Mouse (Mus musculus) testis, adult 2 months (tissue): ENCODE measurements around the gene Gstm3. TPM values are rescaled to one million over a fixed set of nuclear protein-coding genes. Genes with fewer than 3 reads are reported as not detected.
"Not testable (repeated sequence)": the region's sequence is repeated elsewhere in the genome, so short reads cannot be mapped to it uniquely, and the experiment has no call there.

Experiments
- H3K27ac ChIP-seq: fragments of 200-500 bp; 2 replicates; pipeline ENCODE4 v1.5.1; 2012; ENCODE audit warnings: low read depth, low read length; ENCODE audit not compliant: control insufficient read depth, insufficient read depth
- H3K27me3 ChIP-seq: fragments of 200-500 bp; 2 replicates; pipeline ENCODE4 v1.6.1; 2012; ENCODE audit warnings: mild to moderate bottlenecking, low read length, moderate library complexity; ENCODE audit not compliant: control insufficient read depth, insufficient read depth
- H3K36me3 ChIP-seq: fragments of 200-500 bp; 2 replicates; pipeline ENCODE4 v1.6.1; 2012; ENCODE audit warnings: mild to moderate bottlenecking, low read length; ENCODE audit not compliant: control insufficient read depth, insufficient read depth
- H3K4me1 ChIP-seq: fragments of 200-500 bp; 2 replicates; pipeline ENCODE4 v1.6.1; 2012; ENCODE audit warnings: low read length; ENCODE audit not compliant: control insufficient read depth, insufficient read depth
- H3K4me3 ChIP-seq: fragments of 200-500 bp; 2 replicates; pipeline ENCODE4 v1.5.1; 2012; ENCODE audit warnings: low read depth, mild to moderate bottlenecking, low read length, moderate library complexity, mixed read lengths; ENCODE audit not compliant: control insufficient read depth
- CTCF ChIP-seq: fragments of 200-500 bp; IDR thresholded peaks from 2 replicates; pipeline ENCODE4 v1.5.1; 2012; ENCODE audit warnings: low read depth, mild to moderate bottlenecking, inconsistent platforms, low read length, moderate library complexity; ENCODE audit not compliant: control insufficient read depth, insufficient read depth, insufficient replicate concordance
- POLR2A ChIP-seq: fragments of 200-500 bp; IDR thresholded peaks from 2 replicates; pipeline ENCODE4 v1.6.1; 2012; ENCODE audit warnings: low read depth, mild to moderate bottlenecking, inconsistent platforms, low read length, moderate library complexity; ENCODE audit not compliant: control insufficient read depth
- polyA plus RNA-seq: library from polyadenylated mRNA; depleted of rRNA; stranded (reverse); fragments of >200 nt; gene quantifications from 2 replicates; pipeline ENCODE4 v1.2.3, GENCODE M21; 2012

Gene Gstm3
- polyA plus RNA-seq, 1 experiment = 0.19 TPM

- Histone ChIP-seq H3K36me3 (no peaks in the 10 kb centered on the region), H3K4me1 (no peaks in the 10 kb centered on the region; the same call in 1 of the 2 replicates), H3K27me3 (no peaks in the 10 kb centered on the region), H3K4me3 (peak within 1 kb of the TSS; percentile 76), H3K27ac (peak within 1 kb of the TSS; percentile 76)
- TF ChIP-seq CTCF = no peak
- peak; percentile 72; the same call in 1 of the 2 replicates for TF ChIP-seq POLR2A
These were observed 17.0 kb upstream of the Gstm3 start, which contains the start of gene Gstm2 for GRCm38 (mm10) chr3:107986041-107986562. TSS of gene Gstm2 (minus strand) at chr3:107986453.

GRCm38 (mm10) chr3:107985141-107985540 is 16.1 kb upstream of the Gstm3 start:
- H3K27ac ChIP-seq = peak overlapping the region; percentile 76
- not testable (repeated sequence) for H3K27me3 ChIP-seq, H3K36me3 ChIP-seq, H3K4me1 ChIP-seq
- H3K4me3 ChIP-seq = peak overlapping the region; percentile 60

GRCm38 (mm10) chr3:107984471-107984870 is 15.4 kb upstream of the Gstm3 start:
- TF ChIP-seq CTCF = no peak
- TF ChIP-seq POLR2A = no peak
- Histone ChIP-seq H3K4me1 (no peaks in the 10 kb centered on the region; the same call in 1 of the 2 replicates), H3K27me3 (no peaks in the 10 kb centered on the region), H3K36me3 (no peaks in the 10 kb centered on the region), H3K4me3 (no peak overlapping the region), H3K27ac (peak overlapping the region; percentile 82)

GRCm38 (mm10) chr3:107983771-107984170 is 14.7 kb upstream of the Gstm3 start:
- TF ChIP-seq CTCF (no peak), POLR2A (no peak)
- H3K27me3 ChIP-seq = no peaks in the 10 kb centered on the region
- H3K4me3 ChIP-seq = no peak overlapping the region
- H3K27ac ChIP-seq = no peak overlapping the region
- no peaks in the 10 kb centered on the region for H3K36me3 ChIP-seq
- H3K4me1 ChIP-seq = no peaks in the 10 kb centered on the region; the same call in 1 of the 2 replicates

- H3K27me3 ChIP-seq = no peaks in the 10 kb centered on the region
- H3K4me1 ChIP-seq = no peaks in the 10 kb centered on the region; the same call in 1 of the 2 replicates
- H3K36me3 ChIP-seq = no peaks in the 10 kb centered on the region
- no peak overlapping the region for H3K4me3 ChIP-seq
- TF ChIP-seq POLR2A (0 out of 2 replicates have a peak, but pooled peaks have one; percentile 33), CTCF (no peak)
- peak overlapping the region; percentile 80 for H3K27ac ChIP-seq
These were observed 13.6 kb upstream of the Gstm3 start for GRCm38 (mm10) chr3:107982726-107983125.

- Histone ChIP-seq H3K27ac (peak overlapping the region; percentile 7; the same call in 1 of the 2 replicates), H3K4me3 (no peak overlapping the region), H3K4me1 (no peaks in the 10 kb centered on the region; the same call in 1 of the 2 replicates), H3K27me3 (no peaks in the 10 kb centered on the region), H3K36me3 (no peaks in the 10 kb centered on the region)
- TF ChIP-seq POLR2A (no peak), CTCF (no peak)
These were observed 12.2 kb upstream of the Gstm3 start for GRCm38 (mm10) chr3:107981261-107981660.

- no peak for TF ChIP-seq CTCF
- TF ChIP-seq POLR2A = no peak
- Histone ChIP-seq H3K4me1 (no peaks in the 10 kb centered on the region; the same call in 1 of the 2 replicates), H3K36me3 (no peaks in the 10 kb centered on the region), H3K27ac (no peak overlapping the region), H3K27me3 (no peaks in the 10 kb centered on the region), H3K4me3 (no peak overlapping the region)
These were observed 8.6 kb upstream of the Gstm3 start for GRCm38 (mm10) chr3:107977691-107978090.
